Mouse (Mus musculus) B cell, adult 62 days (primary cell): ENCODE results near the gene Itpripl1. TPM values are rescaled to one million over a fixed set of nuclear protein-coding genes. Genes with fewer than 3 reads are reported as not detected.

ENCODE experiments used
- total RNA-seq: library from RNA; stranded (reverse); gene quantifications from 4 replicates; pipeline ENCODE4 v1.2.4, GENCODE M21; 2023

The Itpripl1 gene
- 15.1 to 16.3 TPM (median 15.6 TPM) in 4 replicates for total RNA-seq

GRCm38 (mm10) chr2:127143158-127144063 lies at the start of gene Itpripl1:
Itpripl1 (minus strand) TSS chr2:127143442.

DNA sequence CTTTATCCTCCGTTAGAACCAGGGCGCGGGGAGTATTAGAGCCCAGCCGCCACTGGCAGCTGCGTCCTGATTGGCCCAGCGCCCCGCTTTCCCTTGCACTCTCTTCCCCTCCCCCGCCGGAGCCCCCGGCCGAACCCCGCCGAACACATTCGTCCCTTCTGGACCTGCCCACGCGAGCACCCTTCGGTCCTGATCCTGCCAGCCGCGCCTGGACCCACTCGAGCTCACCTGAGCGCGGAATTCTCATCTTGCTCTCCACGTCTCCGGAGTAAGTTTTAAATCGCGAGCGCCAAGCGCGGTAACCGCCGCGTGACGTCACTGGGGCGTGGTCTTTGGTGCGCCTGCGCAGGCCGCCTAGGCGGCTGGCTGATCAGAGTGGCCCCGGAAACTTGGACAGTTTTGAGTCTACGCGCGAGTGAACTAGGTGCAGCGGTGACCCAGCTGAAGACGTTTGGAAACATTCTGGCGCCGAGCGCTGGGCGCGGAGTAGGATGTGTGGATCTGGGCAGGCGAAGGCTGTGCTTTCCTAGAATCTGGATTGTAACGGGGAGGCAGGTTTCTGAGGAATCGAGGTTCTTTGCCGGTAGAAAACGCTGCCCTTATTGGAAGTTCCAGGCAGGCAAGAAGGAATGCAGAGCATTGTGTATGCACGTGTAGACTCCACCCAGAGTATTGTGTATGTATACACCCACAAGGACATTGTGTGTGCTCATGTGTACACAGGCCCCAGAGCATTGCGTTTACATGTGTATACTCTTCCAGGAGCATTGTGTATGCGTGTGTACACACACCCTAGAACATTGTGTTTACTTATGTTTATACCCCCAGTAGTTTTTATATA lies 9.4 kb downstream of the Itpripl1 start, which contains the start of gene Ncaph:
Gene Ncaph, minus strand, starts transcription at position 334 of the 841 bp plus-strand sequence.

Other genes starting within 250 kb of the Itpripl1 start
- 48.7 to 55.9 TPM (median 51.2 TPM) in 4 replicates for gene Sppl2a, start 210.2 kb downstream of the Itpripl1 start, total RNA-seq
- 23.6 to 30.9 TPM (median 26.6 TPM) in 4 replicates for gene Ap4e1, start 134.7 kb downstream of the Itpripl1 start, total RNA-seq
- 10.8 to 14.6 TPM (median 13.0 TPM) in 4 replicates for gene Blvra, start 72.8 kb downstream of the Itpripl1 start, total RNA-seq
- gene Ncaph, start 9.5 kb downstream of the Itpripl1 start, total RNA-seq = 7.4 to 11.7 TPM (median 10.0 TPM) in 4 replicates
- gene 1810024B03Rik, start 64.8 kb upstream of the Itpripl1 start, total RNA-seq = 1.9 to 3.0 TPM (median 2.5 TPM) in 4 replicates
- gene Snrnp200, start 64.9 kb upstream of the Itpripl1 start, total RNA-seq = 170 to 177 TPM (median 172 TPM) in 4 replicates
- 33.5 to 43.6 TPM (median 40.7 TPM) in 4 replicates for gene Ciao1, start 104.4 kb upstream of the Itpripl1 start, total RNA-seq
- gene Tmem127, start 104.5 kb upstream of the Itpripl1 start, total RNA-seq = 40.4 to 47.7 TPM (median 43.5 TPM) in 4 replicates
- gene Stard7, start 126.8 kb upstream of the Itpripl1 start, total RNA-seq = 80.8 to 89.9 TPM (median 85.5 TPM) in 4 replicates
- 510 to 733 TPM (median 603 TPM) in 4 replicates for gene Dusp2, start 192.7 kb upstream of the Itpripl1 start, total RNA-seq
- gene Astl, start 195.2 kb upstream of the Itpripl1 start, total RNA-seq = 0.70 to 1.0 TPM (median 0.82 TPM) in 4 replicates
- gene Adra2b, start 219.8 kb upstream of the Itpripl1 start, total RNA-seq = 0.15 TPM in 2 of 4 replicates, not detected in the others